Mouse (Mus musculus) neural tube, embryonic 15.5 days (tissue): ENCODE measurements at regions not wholly inside any gene's neighbourhood (a gene's known extent, or its start where the extent isn't known, plus 50 kb on each side); places are given as distances from the start of the nearest gene placed in this dataset.

Source experiments
- ATAC-seq: fragments of 200-750 bp; cut with Nextera tagmentation; 2 replicates; pipeline ENCODE4 v1.8.0; 2017; ENCODE audit warnings: mild to moderate bottlenecking, moderate TSS enrichment, moderate library complexity; ENCODE audit not compliant: low FRiP score
- H3K27ac ChIP-seq: fragments of 300-500 bp; sonication (generic); replicated peaks from 2 replicates; pipeline ENCODE4 v1.5.1; 2015; ENCODE audit warnings: mild to moderate bottlenecking, inconsistent platforms
- H3K27me3 ChIP-seq: fragments of 300-500 bp; sonication (generic); replicated peaks from 2 replicates; pipeline ENCODE4 v1.6.1; 2015; ENCODE audit warnings: inconsistent platforms
- H3K36me3 ChIP-seq: fragments of 300-500 bp; sonication (generic); 2 replicates; pipeline ENCODE4 v1.6.1; 2015; ENCODE audit warnings: inconsistent platforms
- H3K4me1 ChIP-seq: fragments of 300-500 bp; sonication (generic); 2 replicates; pipeline ENCODE4 v1.6.1; 2015; ENCODE audit warnings: inconsistent platforms
- H3K4me2 ChIP-seq: fragments of 300-500 bp; sonication (generic); 2 replicates; pipeline ENCODE4 v1.6.1; 2015; ENCODE audit warnings: inconsistent platforms, mild to moderate bottlenecking, moderate library complexity
- H3K4me3 ChIP-seq: fragments of 300-500 bp; sonication (generic); replicated peaks from 2 replicates; pipeline ENCODE4 v1.5.1; 2015; ENCODE audit warnings: mild to moderate bottlenecking, inconsistent platforms
- H3K9ac ChIP-seq: fragments of 300-500 bp; sonication (generic); replicated peaks from 2 replicates; pipeline ENCODE4 v1.6.1; 2015; ENCODE audit warnings: mild to moderate bottlenecking, inconsistent platforms
- H3K9me3 ChIP-seq: fragments of 300-500 bp; sonication (generic); replicated peaks from 2 replicates; pipeline ENCODE4 v1.6.1; 2016; ENCODE audit warnings: inconsistent platforms
- WGBS: fragments of 180-500 bp; shearing (Covaris S2); methylation state at CpG from one replicate; pipeline ENCODE4 v1.1.7; 2015; ENCODE audit warnings: mixed read lengths; 5-methylcytosine and 5-hydroxymethylcytosine counted together

DNA sequence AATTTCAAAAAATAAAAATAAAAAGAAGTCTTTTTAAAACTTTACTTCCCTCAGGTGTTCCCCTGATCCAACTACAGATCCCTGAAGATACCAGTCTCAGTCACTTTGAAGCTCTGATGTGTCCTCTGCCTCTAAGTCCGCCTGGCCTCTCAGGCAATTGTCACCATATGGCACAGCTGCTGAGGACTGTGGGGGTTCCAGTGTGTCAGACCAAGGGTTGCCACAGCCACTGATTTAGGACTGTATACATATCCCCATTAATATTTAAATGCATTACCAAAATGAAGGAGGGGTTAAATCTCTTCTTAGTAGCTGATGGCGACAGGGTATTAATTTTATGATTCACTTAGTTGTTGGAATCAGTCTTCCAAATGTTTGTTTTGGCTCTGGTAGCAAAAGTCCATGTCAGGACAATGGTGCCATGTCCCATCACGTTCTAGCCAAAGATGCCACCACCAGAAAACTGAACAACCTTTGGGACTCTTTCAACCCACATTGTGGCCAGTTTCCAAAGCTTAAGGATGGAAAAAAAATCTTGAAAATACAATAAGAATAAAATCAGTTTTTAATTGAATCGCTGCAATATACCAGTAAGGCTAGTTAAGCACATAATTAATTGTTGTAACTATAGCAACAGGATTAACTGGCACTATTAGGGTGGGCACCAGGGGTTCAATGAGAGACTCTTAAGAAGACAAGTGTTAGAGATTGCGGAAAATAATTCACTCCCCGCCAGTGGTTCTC, 62.5 kb downstream of the Arrdc4 start:
- H3K4me3 ChIP-seq = no peak overlapping the region
- H3K4me1 ChIP-seq = peaks cover 12% of the 10 kb centered on the region
- no peaks in the 10 kb centered on the region for H3K27me3 ChIP-seq
- H3K4me2 ChIP-seq = no peak overlapping the region
- no peaks in the 10 kb centered on the region for H3K36me3 ChIP-seq
- no peaks in the 10 kb centered on the region for H3K9me3 ChIP-seq
- no peak overlapping the region for H3K27ac ChIP-seq
- ATAC-seq = peak; percentile 91
- H3K9ac ChIP-seq = no peak overlapping the region
- WGBS = 33% methylated on average over 6 of the region's 6 CpGs

GRCm38 (mm10) chr7:68682929-68683643, 66.0 kb downstream of the Arrdc4 start:
- H3K27me3 ChIP-seq = no peaks in the 10 kb centered on the region
- H3K4me2 ChIP-seq = no peak overlapping the region
- no peak overlapping the region for H3K27ac ChIP-seq
- peaks cover 12% of the 10 kb centered on the region for H3K4me1 ChIP-seq
- H3K9ac ChIP-seq = no peak overlapping the region
- no peaks in the 10 kb centered on the region for H3K9me3 ChIP-seq
- no peak for ATAC-seq
- 82% methylated on average over 5 of the region's 5 CpGs for WGBS
- H3K36me3 ChIP-seq = no peaks in the 10 kb centered on the region
- H3K4me3 ChIP-seq = no peak overlapping the region

- Histone ChIP-seq H3K9ac (no peak overlapping the region), H3K27me3 (no peaks in the 10 kb centered on the region), H3K4me1 (peaks cover 9% of the 10 kb centered on the region), H3K4me3 (no peak overlapping the region), H3K4me2 (no peak overlapping the region; the same call in 1 of the 2 replicates), H3K36me3 (no peaks in the 10 kb centered on the region), H3K9me3 (no peaks in the 10 kb centered on the region), H3K27ac (no peak overlapping the region)
- WGBS = 51% methylated on average over 6 of the region's 6 CpGs
- ATAC-seq = no peak
Measured at GRCm38 (mm10) chr7:68682318-68682728, 66.7 kb downstream of the Arrdc4 start.

- 49% methylated on average over 3 of the region's 3 CpGs for WGBS
- ATAC-seq = no peak
- Histone ChIP-seq H3K4me2 (no peak overlapping the region), H3K36me3 (no peaks in the 10 kb centered on the region), H3K4me3 (no peak overlapping the region), H3K9ac (no peak overlapping the region), H3K27ac (no peak overlapping the region), H3K9me3 (no peaks in the 10 kb centered on the region), H3K27me3 (no peaks in the 10 kb centered on the region), H3K4me1 (0 out of 2 replicates have a peak, but pooled peaks cover 3% of the 10 kb centered on the region)
Measured at GRCm38 (mm10) chr7:68679770-68680169, 69.3 kb downstream of the Arrdc4 start.

DNA sequence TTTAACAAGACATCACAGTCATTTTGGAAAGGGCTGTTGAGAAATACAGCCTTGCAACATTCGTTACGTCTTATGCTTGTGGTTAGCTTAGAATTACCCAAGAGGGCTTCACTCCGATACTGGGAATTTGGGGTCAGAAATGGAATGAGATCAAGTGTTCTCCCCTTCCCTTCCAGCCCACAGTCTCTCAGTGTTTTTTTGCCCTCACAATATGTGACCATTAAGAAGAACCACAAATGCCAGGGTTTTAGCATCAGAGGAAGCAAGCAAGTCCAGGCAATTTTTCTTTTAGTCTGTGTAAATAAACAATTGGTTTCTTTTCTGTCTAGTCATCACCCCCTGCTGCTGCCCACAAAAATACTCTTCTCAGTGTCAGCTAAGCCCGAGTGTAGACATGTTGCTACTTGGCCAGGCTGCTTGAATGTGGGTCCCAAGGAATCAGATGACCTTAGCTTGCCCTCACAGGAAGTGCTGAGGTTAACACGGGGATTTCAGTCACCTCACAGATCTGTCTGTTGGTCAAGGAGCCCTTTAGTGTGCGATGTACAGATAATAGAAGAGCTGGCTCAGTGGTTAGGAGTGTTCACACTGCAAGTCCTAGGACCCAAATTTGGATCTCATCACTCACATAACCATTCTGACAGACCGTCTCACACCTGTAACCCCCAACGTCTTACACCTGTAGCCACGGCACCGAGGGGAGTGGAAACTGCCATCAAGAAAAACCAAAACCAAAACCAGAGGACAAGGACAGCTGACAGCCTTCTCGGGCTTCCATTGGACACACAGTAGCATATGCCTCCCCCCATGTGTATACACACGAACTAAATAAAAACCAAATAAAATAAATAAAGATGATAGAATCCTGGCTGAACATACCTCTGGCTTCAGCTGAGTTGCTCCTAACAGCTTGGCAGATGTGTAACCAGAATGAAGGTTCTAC, 81.0 kb downstream of the Arrdc4 start:
- Histone ChIP-seq H3K36me3 (no peaks in the 10 kb centered on the region), H3K9me3 (no peaks in the 10 kb centered on the region), H3K4me1 (no peaks in the 10 kb centered on the region), H3K4me3 (no peak overlapping the region), H3K9ac (no peak overlapping the region), H3K27ac (no peak overlapping the region), H3K4me2 (no peak overlapping the region), H3K27me3 (no peaks in the 10 kb centered on the region)
- ATAC-seq = no peak
- 76% methylated on average over 12 of the region's 12 CpGs for WGBS

DNA sequence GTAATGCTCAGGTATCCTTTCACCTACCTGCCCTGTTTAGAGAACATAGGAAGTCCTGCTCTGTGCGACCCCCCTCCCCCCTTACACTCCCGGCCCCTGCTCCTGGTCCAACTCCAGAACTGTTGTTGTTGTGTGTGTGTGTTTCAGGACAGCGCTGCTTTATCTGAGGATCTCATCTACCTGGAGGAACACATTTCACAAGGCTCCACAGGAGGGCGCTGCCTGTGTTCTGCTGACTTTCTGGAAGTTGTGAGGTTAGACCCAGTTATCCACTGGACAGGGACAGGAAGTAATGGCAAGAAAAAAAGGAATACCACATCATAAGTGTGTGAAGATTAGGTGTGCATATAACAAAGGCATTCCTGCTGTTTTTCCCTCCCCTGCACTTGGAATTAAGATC, 81.8 kb downstream of the Arrdc4 start:
- Histone ChIP-seq H3K4me3 (no peak overlapping the region), H3K36me3 (no peaks in the 10 kb centered on the region), H3K4me2 (no peak overlapping the region), H3K27ac (no peak overlapping the region), H3K27me3 (no peaks in the 10 kb centered on the region), H3K9me3 (no peaks in the 10 kb centered on the region), H3K4me1 (no peaks in the 10 kb centered on the region), H3K9ac (no peak overlapping the region)
- ATAC-seq = no peak
- WGBS = 62% methylated on average over 4 of the region's 4 CpGs

DNA sequence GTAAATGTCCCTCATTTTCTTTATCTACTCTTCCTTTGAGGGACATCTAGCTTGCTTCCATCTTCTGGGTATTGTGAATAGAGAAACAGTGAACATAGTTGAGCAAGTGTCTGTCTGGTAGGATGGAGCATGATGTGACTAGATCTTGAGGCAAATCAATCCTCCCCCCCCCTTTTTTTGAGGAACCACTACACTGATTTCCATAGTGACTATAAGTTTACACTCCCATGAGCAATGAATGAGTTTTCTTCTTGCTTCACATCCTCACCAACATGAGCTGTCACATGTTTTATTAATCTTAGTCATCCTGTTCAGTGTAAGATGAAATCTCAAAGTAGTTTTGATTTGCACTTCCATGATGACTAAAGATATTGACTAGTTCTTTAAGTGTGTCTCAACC, 92.7 kb downstream of the Arrdc4 start:
- Histone ChIP-seq H3K9ac (no peak overlapping the region), H3K4me3 (no peak overlapping the region), H3K27ac (no peak overlapping the region), H3K36me3 (no peaks in the 10 kb centered on the region), H3K27me3 (no peaks in the 10 kb centered on the region), H3K4me1 (no peaks in the 10 kb centered on the region), H3K4me2 (no peak overlapping the region), H3K9me3 (no peaks in the 10 kb centered on the region)
- no peak for ATAC-seq

- Histone ChIP-seq H3K27me3 (no peaks in the 10 kb centered on the region), H3K4me3 (no peak overlapping the region), H3K9ac (no peak overlapping the region), H3K4me2 (no peak overlapping the region), H3K36me3 (no peaks in the 10 kb centered on the region), H3K9me3 (no peaks in the 10 kb centered on the region), H3K27ac (no peak overlapping the region), H3K4me1 (no peaks in the 10 kb centered on the region)
- ATAC-seq = no peak
- 70% methylated on average over 1 of the region's 1 CpGs for WGBS
Measured at GRCm38 (mm10) chr7:68653534-68653933, 95.5 kb downstream of the Arrdc4 start.

DNA sequence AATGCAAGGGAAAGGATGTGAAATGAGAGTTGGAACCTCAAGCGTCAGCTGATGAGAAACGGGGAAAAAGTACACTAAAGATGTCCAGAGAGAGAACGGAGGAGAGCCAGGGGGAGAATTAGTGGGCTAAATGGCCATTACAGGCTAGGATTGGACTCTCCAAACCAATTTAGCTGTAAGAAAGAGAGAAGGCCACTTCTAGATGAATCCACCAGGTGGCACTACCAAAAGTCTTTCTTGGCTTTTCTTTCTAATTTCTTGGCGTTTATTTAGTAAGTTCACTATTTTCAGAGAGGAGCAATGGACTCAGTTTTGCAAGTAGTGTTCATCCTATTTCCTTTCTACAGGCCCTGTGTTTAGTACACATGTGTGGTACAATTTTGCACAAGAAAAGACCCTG, 97.6 kb downstream of the Arrdc4 start:
- WGBS = 60% methylated on average over 4 of the region's 4 CpGs
- no peaks in the 10 kb centered on the region for H3K4me1 ChIP-seq

GRCm38 (mm10) chr7:68637556-68638215, 111.4 kb downstream of the Arrdc4 start:
- 68% methylated on average over 7 of the region's 7 CpGs for WGBS
- H3K27ac ChIP-seq = no peak overlapping the region
- ATAC-seq = no peak
- no peaks in the 10 kb centered on the region for H3K9me3 ChIP-seq
- no peak overlapping the region for H3K9ac ChIP-seq
- no peak overlapping the region for H3K4me2 ChIP-seq
- H3K4me1 ChIP-seq = no peaks in the 10 kb centered on the region
- no peak overlapping the region for H3K4me3 ChIP-seq
- no peaks in the 10 kb centered on the region for H3K27me3 ChIP-seq
- no peaks in the 10 kb centered on the region for H3K36me3 ChIP-seq

More for the DNA sequence above, 97.6 kb downstream of the Arrdc4 start:
- Histone ChIP-seq H3K9me3 (no peaks in the 10 kb centered on the region), H3K9ac (no peak overlapping the region), H3K36me3 (no peaks in the 10 kb centered on the region), H3K4me2 (no peak overlapping the region), H3K27me3 (no peaks in the 10 kb centered on the region), H3K4me3 (no peak overlapping the region), H3K27ac (no peak overlapping the region)
- ATAC-seq = no peak

DNA sequence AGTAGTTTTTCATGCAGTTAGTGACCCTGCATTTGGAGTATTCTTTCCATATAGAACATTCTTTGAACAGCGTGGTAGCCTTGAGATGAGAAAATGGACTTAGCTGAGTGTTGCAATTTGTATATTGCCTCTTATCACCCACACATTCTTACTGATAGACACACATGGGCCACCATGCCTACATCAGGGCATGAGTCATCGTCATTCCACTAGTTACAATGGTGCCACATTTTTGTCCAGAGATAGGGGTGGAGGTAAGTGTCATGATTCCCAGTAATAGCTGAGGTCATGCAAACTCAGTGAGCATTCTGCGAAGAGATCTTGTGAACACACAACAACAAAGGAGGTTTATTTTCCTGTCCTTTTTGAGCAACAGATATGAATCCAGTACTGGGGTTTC, 128.0 kb downstream of the Arrdc4 start:
- no peak overlapping the region for H3K4me3 ChIP-seq
- no peak for ATAC-seq
- no peaks in the 10 kb centered on the region for H3K27me3 ChIP-seq
- 94% methylated on average over 3 of the region's 3 CpGs for WGBS
- H3K4me2 ChIP-seq = no peak overlapping the region
- no peak overlapping the region for H3K27ac ChIP-seq
- H3K9ac ChIP-seq = no peak overlapping the region
- H3K36me3 ChIP-seq = no peaks in the 10 kb centered on the region
- no peaks in the 10 kb centered on the region for H3K9me3 ChIP-seq
- H3K4me1 ChIP-seq = no peaks in the 10 kb centered on the region
